Mouse (Mus musculus): ENCODE data around the gene Creb3l1. TPM values are rescaled to one million over a fixed set of nuclear protein-coding genes. Genes with fewer than 3 reads are reported as not detected.

Creb3l1 gene
- polyA plus RNA-seq, 1 experiment from 2014 or later = 0.63 TPM

- no peak overlapping the region for H3K9ac ChIP-seq (replicated peaks)
- peaks cover 3% of the 10 kb centered on the region for H3K4me1 ChIP-seq (ENCODE audit: insufficient read depth)
- no peak for ATAC-seq
- DNase-seq = no peak
- H3K27ac ChIP-seq (ENCODE audit: low read depth) = no peak overlapping the region
- WGBS (ENCODE audit: insufficient replicate concordance) = 31% methylated on average over 4 of the region's 4 CpGs
- peaks cover 26% of the 10 kb centered on the region for H3K27me3 ChIP-seq (ENCODE audit: insufficient read depth, low read length)
- H3K4me3 ChIP-seq (ENCODE audit: low read depth, low read length) = no peak overlapping the region
- TF ChIP-seq CTCF (IDR thresholded peaks at IDR 0.05; ENCODE audit: low read depth) = no peak
- H3K36me3 ChIP-seq (replicated peaks; ENCODE audit: insufficient read depth, low read length) = no peaks in the 10 kb centered on the region
- H3K9me3 ChIP-seq (ENCODE audit: low read length) = no peaks in the 10 kb centered on the region
- H3K4me2 ChIP-seq (ENCODE audit: low read depth, low read length) = no peak overlapping the region
These were observed 3.5 kb downstream of the Creb3l1 start for GRCm38 (mm10) chr2:92020676-92021265.

- Histone ChIP-seq H3K9me3 (ENCODE audit: low read length) (no peaks in the 10 kb centered on the region), H3K36me3 (replicated peaks; ENCODE audit: insufficient read depth, low read length) (no peaks in the 10 kb centered on the region), H3K4me1 (ENCODE audit: insufficient read depth) (no peaks in the 10 kb centered on the region), H3K9ac (replicated peaks) (no peak overlapping the region), H3K27ac (ENCODE audit: low read depth) (no peak overlapping the region), H3K4me3 (ENCODE audit: low read depth, low read length) (no peak overlapping the region), H3K4me2 (ENCODE audit: low read depth, low read length) (no peak overlapping the region), H3K27me3 (ENCODE audit: insufficient read depth, low read length) (peaks cover 6% of the 10 kb centered on the region; the same call in 1 of the 2 replicates)
- DNase-seq = no peak
- TF ChIP-seq EP300 (IDR thresholded peaks at IDR 0.05; ENCODE audit: low read depth) = no peak
- TF ChIP-seq CTCF (IDR thresholded peaks at IDR 0.05; ENCODE audit: low read depth) = no peak
- ATAC-seq = no peak
- 70% methylated on average over 1 of the region's 1 CpGs for WGBS (ENCODE audit: insufficient replicate concordance)
These were observed 6.9 kb downstream of the Creb3l1 start for GRCm38 (mm10) chr2:92017440-92017839.

- Histone ChIP-seq H3K9me3 (ENCODE audit: low read length) (no peaks in the 10 kb centered on the region), H3K36me3 (replicated peaks; ENCODE audit: insufficient read depth, low read length) (no peaks in the 10 kb centered on the region), H3K4me1 (ENCODE audit: insufficient read depth) (no peaks in the 10 kb centered on the region), H3K27me3 (ENCODE audit: insufficient read depth, low read length) (peaks cover 1% of the 10 kb centered on the region; the same call in 1 of the 2 replicates), H3K9ac (replicated peaks) (no peak overlapping the region), H3K4me2 (ENCODE audit: low read depth, low read length) (no peak overlapping the region), H3K4me3 (ENCODE audit: low read depth, low read length) (no peak overlapping the region), H3K27ac (ENCODE audit: low read depth) (no peak overlapping the region)
- DNase-seq (peak; percentile 36), ATAC-seq (peak; percentile 7; the same call in 1 of the 2 replicates)
- TF ChIP-seq EP300 (IDR thresholded peaks at IDR 0.05; ENCODE audit: low read depth) (no peak), CTCF (IDR thresholded peaks at IDR 0.05; ENCODE audit: low read depth) (no peak)
- 52% methylated on average over 3 of the region's 3 CpGs for WGBS (ENCODE audit: insufficient replicate concordance)
These were observed 7.3 kb downstream of the Creb3l1 start for GRCm38 (mm10) chr2:92016981-92017380.

DNA sequence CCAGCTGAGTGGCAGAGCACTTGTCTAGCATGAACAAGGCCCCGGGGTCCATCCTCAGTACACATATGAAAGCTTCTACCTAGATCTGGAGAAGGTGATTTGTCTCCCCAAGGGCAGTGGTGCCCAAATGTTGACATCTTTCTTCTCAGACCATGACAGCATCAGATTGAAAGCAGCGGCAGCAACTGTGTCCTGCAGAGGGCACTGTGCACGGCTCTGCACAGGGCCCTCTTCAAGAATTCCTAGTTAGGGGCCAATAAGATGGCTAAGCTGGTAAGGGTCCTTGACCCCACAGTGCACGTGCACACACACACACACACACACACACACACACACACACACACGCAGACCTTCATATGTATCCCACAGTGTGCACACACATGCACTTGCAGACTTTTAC, 9.4 kb downstream of the Creb3l1 start:
- no peak for ATAC-seq
- H3K36me3 ChIP-seq (replicated peaks; ENCODE audit: insufficient read depth, low read length) = no peaks in the 10 kb centered on the region
- no peak overlapping the region for H3K9ac ChIP-seq (replicated peaks)
- H3K4me2 ChIP-seq (ENCODE audit: low read depth, low read length) = no peak overlapping the region
- peak; percentile 29; the same call in 1 of the 2 replicates for TF ChIP-seq CTCF (IDR thresholded peaks at IDR 0.05; ENCODE audit: low read depth)
- no peak for TF ChIP-seq EP300 (IDR thresholded peaks at IDR 0.05; ENCODE audit: low read depth)
- H3K27me3 ChIP-seq (ENCODE audit: insufficient read depth, low read length) = no peaks in the 10 kb centered on the region
- H3K9me3 ChIP-seq (ENCODE audit: low read length) = no peaks in the 10 kb centered on the region
- whole genome bisulfite sequencing (ENCODE audit: insufficient replicate concordance) = 84% methylated on average over 5 of the region's 5 CpGs
- H3K4me1 ChIP-seq (ENCODE audit: insufficient read depth) = no peaks in the 10 kb centered on the region
- H3K4me3 ChIP-seq (ENCODE audit: low read depth, low read length) = no peak overlapping the region
- H3K27ac ChIP-seq (ENCODE audit: low read depth) = no peak overlapping the region
- DNase-seq = no peak

DNA sequence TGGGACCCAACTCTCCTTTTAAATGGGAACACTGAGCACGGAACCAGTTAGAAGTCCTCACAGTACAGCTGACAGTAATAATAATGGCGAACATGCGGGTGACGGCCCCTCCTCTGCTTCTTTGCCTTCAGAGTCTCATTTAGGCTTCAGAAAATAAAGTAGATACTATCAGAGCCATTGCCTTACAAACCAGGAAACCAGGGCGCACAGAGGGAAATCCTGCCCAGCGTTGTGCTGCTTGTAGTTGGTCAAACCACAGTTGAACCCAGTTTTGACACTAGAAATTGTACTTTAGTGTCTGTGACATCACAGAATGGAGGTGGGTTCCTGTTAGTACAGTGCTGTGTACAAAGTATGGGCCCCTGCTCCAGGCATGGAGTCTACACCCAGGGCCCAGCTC, 10.1 kb downstream of the Creb3l1 start:
- Histone ChIP-seq H3K4me2 (ENCODE audit: low read depth, low read length) (no peak overlapping the region), H3K27me3 (ENCODE audit: insufficient read depth, low read length) (no peaks in the 10 kb centered on the region), H3K9me3 (ENCODE audit: low read length) (no peaks in the 10 kb centered on the region), H3K4me1 (ENCODE audit: insufficient read depth) (peaks cover 4% of the 10 kb centered on the region; the same call in 1 of the 2 replicates), H3K27ac (ENCODE audit: low read depth) (no peak overlapping the region), H3K4me3 (ENCODE audit: low read depth, low read length) (no peak overlapping the region), H3K36me3 (replicated peaks; ENCODE audit: insufficient read depth, low read length) (no peaks in the 10 kb centered on the region), H3K9ac (replicated peaks) (no peak overlapping the region)
- TF ChIP-seq EP300 (IDR thresholded peaks at IDR 0.05; ENCODE audit: low read depth) = no peak
- TF ChIP-seq CTCF (IDR thresholded peaks at IDR 0.05; ENCODE audit: low read depth) = no peak
- WGBS (ENCODE audit: insufficient replicate concordance) = 44% methylated on average over 6 of the region's 6 CpGs
- ATAC-seq (no peak), DNase-seq (no peak)

- H3K27ac ChIP-seq (ENCODE audit: low read depth) = no peak overlapping the region
- TF ChIP-seq CTCF (IDR thresholded peaks at IDR 0.05; ENCODE audit: low read depth) = no peak
- no peak for TF ChIP-seq EP300 (IDR thresholded peaks at IDR 0.05; ENCODE audit: low read depth)
- no peaks in the 10 kb centered on the region for H3K36me3 ChIP-seq (replicated peaks; ENCODE audit: insufficient read depth, low read length)
- no peak for ATAC-seq
- H3K4me1 ChIP-seq (ENCODE audit: insufficient read depth) = peaks cover 12% of the 10 kb centered on the region
- no peak overlapping the region for H3K4me3 ChIP-seq (ENCODE audit: low read depth, low read length)
- no peak overlapping the region for H3K4me2 ChIP-seq (ENCODE audit: low read depth, low read length)
- 65% methylated on average over 8 of the region's 8 CpGs for WGBS (ENCODE audit: insufficient replicate concordance)
- no peaks in the 10 kb centered on the region for H3K27me3 ChIP-seq (ENCODE audit: insufficient read depth, low read length)
- no peaks in the 10 kb centered on the region for H3K9me3 ChIP-seq (ENCODE audit: low read length)
- H3K9ac ChIP-seq (replicated peaks) = no peak overlapping the region
- no peak for DNase-seq
These were observed 11.4 kb downstream of the Creb3l1 start for GRCm38 (mm10) chr2:92012768-92013445.

Measured in liver, postnatal 0 days (tissue).